Mouse (Mus musculus) E14TG2a.4 (cell line): ENCODE results near the gene Smarcad1.

Experiments used
- CTCF ChIP-seq: conservative IDR thresholded peaks from 2 replicates; pipeline ENCODE4 v1.5.1; 2014; ENCODE audit warnings: low read length
- NANOG ChIP-seq: IDR thresholded peaks from 2 replicates; pipeline ENCODE4 v1.6.1; 2014; ENCODE audit warnings: borderline replicate concordance, low read length, mixed read lengths
- POU5F1 ChIP-seq: IDR thresholded peaks from 2 replicates; pipeline ENCODE4 v1.6.1; 2014; ENCODE audit warnings: low read length, borderline replicate concordance

DNA sequence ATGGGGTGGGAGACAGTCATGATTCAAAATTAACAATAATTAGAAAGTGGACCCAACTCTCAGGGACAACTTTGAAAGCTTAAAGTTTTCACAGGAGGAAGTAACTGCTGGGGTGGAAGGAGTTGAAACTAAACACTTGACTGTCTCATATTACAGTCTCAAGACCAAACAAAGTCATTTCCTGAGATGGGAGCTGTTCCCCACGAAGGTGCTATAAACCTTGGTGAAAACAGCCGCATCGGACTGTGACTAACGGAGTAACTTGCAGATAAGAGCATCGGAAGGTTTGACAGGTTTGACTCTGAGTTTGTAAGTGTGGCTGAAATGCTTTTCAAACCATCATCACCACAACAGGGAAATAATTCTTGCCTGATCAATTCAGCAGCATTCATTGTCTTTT is 33.5 kb upstream of the Smarcad1 start:
- no peak for TF ChIP-seq CTCF
- TF ChIP-seq NANOG: no peak
- no peak for TF ChIP-seq POU5F1
